Mouse (Mus musculus): ENCODE measurements around the gene Cmss1. TPM values are rescaled to one million over a fixed set of nuclear protein-coding genes. Genes with fewer than 3 reads are reported as not detected.
A peak's percentile ranks its signal among the peaks of the same experiment; 100 is the strongest.

Gene Cmss1
- polyA plus RNA-seq, 1 experiment from 2014 or later = 38.6 TPM

DNA sequence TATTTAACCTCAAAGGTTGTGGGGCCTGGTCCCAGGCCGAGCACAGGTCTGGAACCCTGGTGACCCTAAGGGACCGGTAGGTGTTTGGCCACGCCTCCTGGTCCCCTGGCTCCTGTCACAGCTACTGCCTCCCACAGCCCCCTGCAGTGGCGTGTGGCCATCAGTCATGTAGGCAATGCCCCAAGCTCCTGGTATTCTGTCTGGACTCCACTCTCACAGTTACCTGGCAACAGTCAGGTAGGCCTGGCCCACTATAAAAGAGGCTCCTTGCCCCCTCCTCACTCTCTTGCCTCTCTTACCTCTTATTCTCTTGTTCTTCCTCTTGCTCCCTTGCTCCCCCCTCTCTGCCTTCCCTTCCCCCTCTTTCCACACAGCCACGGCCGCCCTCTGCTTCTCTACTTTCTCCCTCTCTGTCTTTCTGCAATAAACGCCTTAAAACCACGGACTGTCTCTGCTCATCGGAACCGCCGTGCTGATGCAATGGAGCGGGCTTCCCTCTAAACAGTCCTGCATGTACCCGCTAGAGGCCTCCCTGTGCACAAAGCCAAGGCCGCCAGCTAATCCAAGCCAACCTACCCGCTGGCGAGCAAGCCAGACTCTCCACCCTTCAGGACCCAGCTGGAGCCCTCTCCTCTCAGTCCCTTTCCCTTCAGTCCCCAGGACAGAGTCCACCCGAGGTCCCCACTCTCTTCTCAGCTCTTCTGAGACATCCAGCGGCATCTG, 243.8 kb downstream of the Cmss1 start:
- no peaks in the 10 kb centered on the region for H3K9me3 ChIP-seq (ENCODE audit: control insufficient read depth, low read length)
- H3K27ac ChIP-seq (ENCODE audit: low read length) = no peak overlapping the region
- WGBS = 35% methylated on average over 18 of the region's 18 CpGs
- H3K36me3 ChIP-seq (ENCODE audit: control insufficient read depth, insufficient read depth) = no peaks in the 10 kb centered on the region
- H3K4me1 ChIP-seq (replicated peaks; ENCODE audit: control insufficient read depth, insufficient read depth, low read length) = no peaks in the 10 kb centered on the region
- H3K4me3 ChIP-seq (replicated peaks; ENCODE audit: low read length) = no peak overlapping the region
- no peaks in the 10 kb centered on the region for H3K27me3 ChIP-seq (replicated peaks; ENCODE audit: control insufficient read depth, insufficient read depth, low read length)
- H3K9ac ChIP-seq (replicated peaks; ENCODE audit: low read depth, low read length) = 0 out of 2 replicates have a peak overlapping the region, but pooled peaks have one; percentile 10
- peak; percentile 93 for ATAC-seq
- peak overlapping the region; percentile 22; the same call in 1 of the 2 replicates for H3K4me2 ChIP-seq (ENCODE audit: low read length)

DNA sequence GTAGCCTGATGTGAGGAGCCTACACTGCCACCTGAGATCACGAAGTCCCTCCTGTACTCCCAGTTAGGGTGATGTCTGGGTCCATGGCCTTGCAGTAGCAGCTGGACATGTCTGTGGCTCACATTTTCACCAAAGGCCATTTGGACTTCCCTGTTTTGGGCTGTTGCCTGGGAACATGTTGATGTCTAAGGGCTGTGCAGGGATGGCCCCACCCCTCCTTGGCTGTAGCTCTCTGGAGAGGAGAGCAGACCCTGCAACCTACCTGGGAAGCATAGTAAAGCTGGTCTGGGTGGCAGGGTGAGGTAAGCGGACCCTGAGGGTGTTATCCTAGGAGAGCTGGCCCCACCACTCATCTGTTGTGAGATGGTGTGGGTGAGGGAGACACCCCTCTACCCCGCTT, 245.9 kb downstream of the Cmss1 start:
- no peaks in the 10 kb centered on the region for H3K36me3 ChIP-seq (ENCODE audit: control insufficient read depth, insufficient read depth)
- ATAC-seq = no peak
- H3K9me3 ChIP-seq (ENCODE audit: control insufficient read depth, low read length) = no peaks in the 10 kb centered on the region
- no peaks in the 10 kb centered on the region for H3K27me3 ChIP-seq (replicated peaks; ENCODE audit: control insufficient read depth, insufficient read depth, low read length)
- WGBS = 93% methylated on average over 3 of the region's 3 CpGs
- H3K9ac ChIP-seq (replicated peaks; ENCODE audit: low read depth, low read length) = no peak overlapping the region
- H3K4me1 ChIP-seq (replicated peaks; ENCODE audit: control insufficient read depth, insufficient read depth, low read length) = no peaks in the 10 kb centered on the region
- H3K27ac ChIP-seq (ENCODE audit: low read length) = no peak overlapping the region
- no peak overlapping the region for H3K4me2 ChIP-seq (ENCODE audit: low read length)
- H3K4me3 ChIP-seq (replicated peaks; ENCODE audit: low read length) = no peak overlapping the region

DNA sequence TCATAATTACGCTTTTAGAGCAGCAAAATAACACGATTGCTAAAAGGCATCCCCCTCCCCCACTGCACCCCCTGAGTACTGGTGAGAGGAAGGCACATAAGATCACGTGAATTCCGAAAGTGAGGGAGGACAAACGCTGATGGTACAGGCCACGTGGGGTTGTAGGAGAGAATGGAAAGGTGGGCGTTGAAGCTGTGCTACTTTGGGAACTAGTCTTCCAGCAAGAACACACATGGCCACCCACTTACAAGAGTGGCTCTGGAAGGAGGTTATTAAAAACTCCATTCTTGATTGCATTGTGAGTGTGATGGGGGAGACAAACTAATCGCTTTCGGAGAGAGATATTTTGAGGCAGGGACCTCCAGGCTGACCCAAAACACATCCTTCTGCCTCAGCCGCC, 247.4 kb downstream of the Cmss1 start:
- no peak overlapping the region for H3K4me2 ChIP-seq (ENCODE audit: low read length)
- no peak for ATAC-seq
- H3K27me3 ChIP-seq (replicated peaks; ENCODE audit: control insufficient read depth, insufficient read depth, low read length) = no peaks in the 10 kb centered on the region
- no peak overlapping the region for H3K27ac ChIP-seq (ENCODE audit: low read length)
- H3K36me3 ChIP-seq (ENCODE audit: control insufficient read depth, insufficient read depth) = no peaks in the 10 kb centered on the region
- no peak overlapping the region for H3K4me3 ChIP-seq (replicated peaks; ENCODE audit: low read length)
- H3K9me3 ChIP-seq (ENCODE audit: control insufficient read depth, low read length) = no peaks in the 10 kb centered on the region
- H3K9ac ChIP-seq (replicated peaks; ENCODE audit: low read depth, low read length) = no peak overlapping the region
- no peaks in the 10 kb centered on the region for H3K4me1 ChIP-seq (replicated peaks; ENCODE audit: control insufficient read depth, insufficient read depth, low read length)
- WGBS = 86% methylated on average over 10 of the region's 10 CpGs

DNA sequence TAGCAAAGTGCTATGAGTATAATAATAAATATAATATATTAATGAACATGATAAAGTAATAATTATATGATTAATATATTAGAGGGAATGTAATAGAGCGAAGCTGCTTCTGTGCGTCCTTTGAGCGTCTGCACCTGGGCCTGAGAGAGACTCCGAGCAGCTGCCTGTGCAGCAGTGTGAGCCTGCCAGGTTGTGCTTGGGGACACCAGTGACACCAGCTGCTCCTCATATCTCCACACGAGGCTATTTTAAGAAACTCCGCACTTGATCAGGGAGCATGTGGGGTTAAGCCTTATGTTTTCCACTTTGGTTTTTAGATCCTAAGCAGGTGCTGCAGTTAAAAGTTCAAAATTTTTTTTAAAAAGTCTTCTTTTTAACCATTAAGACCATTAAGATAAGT, 249.7 kb downstream of the Cmss1 start:
- no peaks in the 10 kb centered on the region for H3K36me3 ChIP-seq (ENCODE audit: control insufficient read depth, insufficient read depth)

DNA sequence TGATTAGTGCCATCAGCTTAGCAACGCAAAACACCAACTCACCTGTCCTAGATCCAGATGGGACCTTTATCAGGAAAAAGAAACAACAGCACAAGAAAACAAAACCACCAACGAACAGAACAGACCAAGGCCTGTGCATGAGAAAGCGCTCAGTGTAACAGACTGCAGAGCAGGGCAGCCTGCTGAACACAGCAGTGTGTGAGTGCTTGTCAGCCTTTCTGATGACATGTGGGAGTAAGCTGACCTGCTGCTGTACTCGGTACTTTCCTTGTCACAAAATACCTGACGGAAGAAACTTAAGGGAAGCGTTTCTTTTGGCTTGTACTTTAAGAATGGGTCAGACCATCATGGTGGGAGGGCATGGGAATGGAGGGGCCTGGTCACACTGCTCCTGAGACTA, 250.2 kb downstream of the Cmss1 start:
- no peak overlapping the region for H3K4me3 ChIP-seq (replicated peaks; ENCODE audit: low read length)
- H3K27ac ChIP-seq (ENCODE audit: low read length) = no peak overlapping the region
- no peaks in the 10 kb centered on the region for H3K9me3 ChIP-seq (ENCODE audit: control insufficient read depth, low read length)
- no peak for ATAC-seq
- H3K27me3 ChIP-seq (replicated peaks; ENCODE audit: control insufficient read depth, insufficient read depth, low read length) = no peaks in the 10 kb centered on the region
- no peaks in the 10 kb centered on the region for H3K36me3 ChIP-seq (ENCODE audit: control insufficient read depth, insufficient read depth)
- WGBS = 61% methylated on average over 6 of the region's 6 CpGs
- peaks cover 6% of the 10 kb centered on the region; the same call in 1 of the 2 replicates for H3K4me1 ChIP-seq (replicated peaks; ENCODE audit: control insufficient read depth, insufficient read depth, low read length)
- H3K4me2 ChIP-seq (ENCODE audit: low read length) = no peak overlapping the region
- H3K9ac ChIP-seq (replicated peaks; ENCODE audit: low read depth, low read length) = no peak overlapping the region

More for the DNA sequence above, 249.7 kb downstream of the Cmss1 start:
- H3K27me3 ChIP-seq (replicated peaks; ENCODE audit: control insufficient read depth, insufficient read depth, low read length) = no peaks in the 10 kb centered on the region
- H3K9me3 ChIP-seq (ENCODE audit: control insufficient read depth, low read length) = no peaks in the 10 kb centered on the region
- WGBS = 83% methylated on average over 6 of the region's 6 CpGs
- H3K4me1 ChIP-seq (replicated peaks; ENCODE audit: control insufficient read depth, insufficient read depth, low read length) = peaks cover 6% of the 10 kb centered on the region; the same call in 1 of the 2 replicates
- H3K9ac ChIP-seq (replicated peaks; ENCODE audit: low read depth, low read length) = no peak overlapping the region
- H3K27ac ChIP-seq (ENCODE audit: low read length) = no peak overlapping the region
- H3K4me3 ChIP-seq (replicated peaks; ENCODE audit: low read length) = no peak overlapping the region
- ATAC-seq = no peak
- no peak overlapping the region for H3K4me2 ChIP-seq (ENCODE audit: low read length)

DNA sequence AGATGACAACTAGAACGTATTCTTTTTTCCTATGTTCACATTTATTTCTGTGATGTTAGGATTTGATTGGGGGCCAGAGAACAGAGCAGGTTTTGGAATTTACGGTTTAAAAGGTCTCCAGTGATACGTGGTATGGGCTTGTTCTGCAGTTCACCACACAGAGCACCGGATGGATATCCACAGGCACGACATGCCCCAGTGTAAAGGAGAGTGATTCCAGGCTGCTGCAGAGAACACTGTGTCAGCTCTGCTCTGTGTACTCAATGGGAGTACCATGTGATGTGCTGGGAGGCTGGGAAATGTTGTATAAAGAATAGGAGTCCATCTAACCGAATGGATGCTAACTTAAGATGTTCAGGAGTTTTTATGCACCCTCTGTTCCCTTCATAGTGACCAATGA, 252.7 kb downstream of the Cmss1 start:
- Histone ChIP-seq H3K4me3 (replicated peaks; ENCODE audit: low read length) (no peak overlapping the region), H3K9me3 (ENCODE audit: control insufficient read depth, low read length) (no peaks in the 10 kb centered on the region), H3K9ac (replicated peaks; ENCODE audit: low read depth, low read length) (no peak overlapping the region), H3K4me1 (replicated peaks; ENCODE audit: control insufficient read depth, insufficient read depth, low read length) (peaks cover 6% of the 10 kb centered on the region; the same call in 1 of the 2 replicates), H3K4me2 (ENCODE audit: low read length) (no peak overlapping the region), H3K36me3 (ENCODE audit: control insufficient read depth, insufficient read depth) (no peaks in the 10 kb centered on the region), H3K27me3 (replicated peaks; ENCODE audit: control insufficient read depth, insufficient read depth, low read length) (no peaks in the 10 kb centered on the region), H3K27ac (ENCODE audit: low read length) (no peak overlapping the region)
- 80% methylated on average over 6 of the region's 6 CpGs for WGBS
- ATAC-seq = no peak

DNA sequence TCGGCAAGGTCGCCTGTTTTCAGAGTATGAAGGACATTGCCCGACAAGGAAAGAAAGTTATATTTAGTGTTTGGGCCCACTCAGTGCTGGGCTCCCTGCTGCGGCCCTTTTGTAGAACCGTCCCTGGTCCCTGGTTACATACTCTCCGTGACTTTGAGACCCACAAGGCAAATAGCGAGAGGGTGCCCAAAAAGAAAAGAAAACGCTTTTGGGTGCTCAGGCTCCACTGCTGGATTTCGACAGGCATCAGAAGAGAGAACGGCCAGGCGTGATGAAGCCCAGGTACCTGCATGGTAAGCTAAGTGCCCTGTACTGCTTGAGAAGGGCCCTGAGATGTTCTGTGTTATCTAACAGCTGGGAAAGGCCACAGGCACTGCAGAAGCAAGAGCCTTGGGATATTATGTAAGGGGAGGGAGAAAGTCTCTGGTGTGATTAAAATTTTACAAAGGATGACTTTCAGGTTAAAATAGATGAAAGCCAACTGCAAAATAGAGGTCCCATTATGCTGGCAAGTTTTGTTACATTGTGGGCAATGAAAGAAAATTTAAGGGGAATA, 253.4 kb downstream of the Cmss1 start:
- H3K9me3 ChIP-seq (ENCODE audit: control insufficient read depth, low read length) = no peaks in the 10 kb centered on the region
- 83% methylated on average over 11 of the region's 11 CpGs for WGBS
- H3K4me3 ChIP-seq (replicated peaks; ENCODE audit: low read length) = no peak overlapping the region
- no peak overlapping the region for H3K4me2 ChIP-seq (ENCODE audit: low read length)
- H3K27ac ChIP-seq (ENCODE audit: low read length) = no peak overlapping the region
- no peak overlapping the region for H3K9ac ChIP-seq (replicated peaks; ENCODE audit: low read depth, low read length)
- H3K4me1 ChIP-seq (replicated peaks; ENCODE audit: control insufficient read depth, insufficient read depth, low read length) = peaks cover 6% of the 10 kb centered on the region; the same call in 1 of the 2 replicates
- H3K36me3 ChIP-seq (ENCODE audit: control insufficient read depth, insufficient read depth) = no peaks in the 10 kb centered on the region
- ATAC-seq = no peak
- H3K27me3 ChIP-seq (replicated peaks; ENCODE audit: control insufficient read depth, insufficient read depth, low read length) = no peaks in the 10 kb centered on the region

DNA sequence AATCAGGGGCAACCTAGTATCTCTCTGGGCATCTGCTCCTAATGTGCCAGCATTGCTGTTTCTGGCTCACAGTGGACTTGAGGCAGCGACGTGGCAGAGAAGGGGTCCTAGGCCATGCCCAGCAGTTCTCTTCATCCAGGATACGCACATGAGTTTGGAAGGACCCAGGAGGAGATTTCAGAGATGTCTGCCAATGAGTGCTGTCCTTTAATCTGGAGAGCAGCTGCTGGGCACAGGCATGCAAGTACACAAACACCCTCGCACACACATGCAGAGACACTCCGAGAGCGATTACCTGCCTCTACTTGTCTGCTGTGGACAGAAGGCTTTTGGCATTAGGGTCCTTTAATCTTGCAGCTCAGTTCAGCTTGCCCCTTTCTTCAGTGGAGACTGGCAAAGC, 253.9 kb downstream of the Cmss1 start, which contains the start of gene Filip1l:
Filip1l (plus strand) TSS at position 343 of the 400 bp plus-strand sequence.
- Histone ChIP-seq H3K4me3 (replicated peaks; ENCODE audit: low read length) (no peak within 1 kb of the TSS), H3K9ac (replicated peaks; ENCODE audit: low read depth, low read length) (no peak within 1 kb of the TSS), H3K27me3 (replicated peaks; ENCODE audit: control insufficient read depth, insufficient read depth, low read length) (no peaks in the 10 kb centered on the region), H3K4me2 (ENCODE audit: low read length) (no peak within 1 kb of the TSS), H3K36me3 (ENCODE audit: control insufficient read depth, insufficient read depth) (no peaks in the 10 kb centered on the region), H3K27ac (ENCODE audit: low read length) (no peak within 1 kb of the TSS), H3K9me3 (ENCODE audit: control insufficient read depth, low read length) (no peaks in the 10 kb centered on the region), H3K4me1 (replicated peaks; ENCODE audit: control insufficient read depth, insufficient read depth, low read length) (peaks cover 6% of the 10 kb centered on the region; the same call in 1 of the 2 replicates)
- no peak for ATAC-seq
- 82% methylated on average over 6 of the region's 6 CpGs for WGBS

DNA sequence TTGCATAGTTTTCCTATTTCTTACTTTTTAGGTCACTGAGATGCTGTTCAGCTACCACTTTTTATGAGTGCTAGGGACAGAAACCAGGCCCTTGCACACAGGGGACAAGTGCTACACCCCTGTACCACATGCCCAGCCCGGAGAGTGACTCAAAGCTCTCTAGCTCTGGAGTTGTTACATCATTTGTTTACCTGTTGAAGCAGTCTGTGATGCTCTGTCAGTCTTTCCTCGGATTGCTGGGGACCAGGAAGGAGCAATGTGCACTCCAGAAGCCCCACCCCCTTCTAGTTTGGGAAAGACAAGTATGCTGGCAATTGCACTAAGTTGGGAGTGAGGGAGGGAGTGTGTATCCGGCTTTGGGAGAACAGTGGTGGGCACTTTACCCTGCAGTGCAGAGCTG, 257.0 kb downstream of the Cmss1 start:
- 62% methylated on average over 3 of the region's 3 CpGs for WGBS
- no peak overlapping the region for H3K27ac ChIP-seq (ENCODE audit: low read length)
- no peak overlapping the region for H3K4me3 ChIP-seq (replicated peaks; ENCODE audit: low read length)
- no peak overlapping the region for H3K4me2 ChIP-seq (ENCODE audit: low read length)
- peaks cover 6% of the 10 kb centered on the region; the same call in 1 of the 2 replicates for H3K4me1 ChIP-seq (replicated peaks; ENCODE audit: control insufficient read depth, insufficient read depth, low read length)
- no peak overlapping the region for H3K9ac ChIP-seq (replicated peaks; ENCODE audit: low read depth, low read length)
- ATAC-seq = no peak
- H3K27me3 ChIP-seq (replicated peaks; ENCODE audit: control insufficient read depth, insufficient read depth, low read length) = no peaks in the 10 kb centered on the region
- no peaks in the 10 kb centered on the region for H3K36me3 ChIP-seq (ENCODE audit: control insufficient read depth, insufficient read depth)
- no peaks in the 10 kb centered on the region for H3K9me3 ChIP-seq (ENCODE audit: control insufficient read depth, low read length)

Measured in forebrain, embryonic 16.5 days (tissue).